Mouse (Mus musculus): ENCODE data around the gene Pold1. TPM values are rescaled to one million over a fixed set of nuclear protein-coding genes. Genes with fewer than 3 reads are reported as not detected.

The Pold1 gene
- total RNA-seq, 2 experiments from 2014 or later = 39.6 to 62.9 TPM

- no peak for ATAC-seq (replicated peaks; ENCODE audit: low FRiP score, poor library complexity, severe bottlenecking)
Measured at GRCm38 (mm10) chr7:44529518-44529917, 19.1 kb downstream of the Pold1 start.

- 0 out of 2 replicates have a peak, but pooled peaks have one; percentile 24 for ATAC-seq (replicated peaks; ENCODE audit: low FRiP score, poor library complexity, severe bottlenecking)
Measured at GRCm38 (mm10) chr7:44527483-44528398, 20.9 kb downstream of the Pold1 start.

- no peak for ATAC-seq (replicated peaks; ENCODE audit: low FRiP score, poor library complexity, severe bottlenecking)
Measured at GRCm38 (mm10) chr7:44526414-44527154, 22.1 kb downstream of the Pold1 start.

GRCm38 (mm10) chr7:44525126-44525832 is 23.4 kb downstream of the Pold1 start:
- no peak for ATAC-seq (replicated peaks; ENCODE audit: low FRiP score, poor library complexity, severe bottlenecking)

GRCm38 (mm10) chr7:44524502-44524901 is 24.1 kb downstream of the Pold1 start, which contains the start of gene Mybpc2:
Gene Mybpc2, minus strand, starts transcription at chr7:44524656.
- ATAC-seq (replicated peaks; ENCODE audit: low FRiP score, poor library complexity, severe bottlenecking) = no peak

- no peak for ATAC-seq (replicated peaks; ENCODE audit: low FRiP score, poor library complexity, severe bottlenecking)
Measured at GRCm38 (mm10) chr7:44523056-44523455, 25.6 kb downstream of the Pold1 start.

GRCm38 (mm10) chr7:44521710-44522109 is 26.9 kb downstream of the Pold1 start:
- no peak for ATAC-seq (replicated peaks; ENCODE audit: low FRiP score, poor library complexity, severe bottlenecking)

- no peak for ATAC-seq (replicated peaks; ENCODE audit: low FRiP score, poor library complexity, severe bottlenecking)
Measured at GRCm38 (mm10) chr7:44520990-44521389, 27.7 kb downstream of the Pold1 start.

GRCm38 (mm10) chr7:44519240-44519913 is 29.3 kb downstream of the Pold1 start:
- no peak for ATAC-seq (replicated peaks; ENCODE audit: low FRiP score, poor library complexity, severe bottlenecking)

- ATAC-seq (replicated peaks; ENCODE audit: low FRiP score, poor library complexity, severe bottlenecking) = no peak
Measured at GRCm38 (mm10) chr7:44507491-44507890, 41.2 kb downstream of the Pold1 start.

- 0 out of 2 replicates have a peak, but pooled peaks have one; percentile 43 for ATAC-seq (replicated peaks; ENCODE audit: low FRiP score, poor library complexity, severe bottlenecking)
Measured at GRCm38 (mm10) chr7:44501563-44502115, 47.0 kb downstream of the Pold1 start.

GRCm38 (mm10) chr7:44500046-44500445 is 48.6 kb downstream of the Pold1 start:
- no peak for ATAC-seq (replicated peaks; ENCODE audit: low FRiP score, poor library complexity, severe bottlenecking)

- no peak for ATAC-seq (replicated peaks; ENCODE audit: low FRiP score, poor library complexity, severe bottlenecking)
Measured at GRCm38 (mm10) chr7:44498922-44499321, 49.7 kb downstream of the Pold1 start.

GRCm38 (mm10) chr7:44497361-44498055 is 51.1 kb downstream of the Pold1 start:
- ATAC-seq (replicated peaks; ENCODE audit: low FRiP score, poor library complexity, severe bottlenecking) = no peak

GRCm38 (mm10) chr7:44496771-44497109 is 51.9 kb downstream of the Pold1 start:
- peak; percentile 69 for ATAC-seq (replicated peaks; ENCODE audit: low FRiP score, poor library complexity, severe bottlenecking)

- ATAC-seq (replicated peaks; ENCODE audit: low FRiP score, poor library complexity, severe bottlenecking) = peak; percentile 88
Measured at GRCm38 (mm10) chr7:44495992-44496770, 52.5 kb downstream of the Pold1 start, which contains the start of the genes Emc10 and Fam71e1. Gene Emc10, minus strand, starts transcription at chr7:44496529. Gene Fam71e1, plus strand, starts transcription at chr7:44496581.

GRCm38 (mm10) chr7:44495086-44495485 is 53.6 kb downstream of the Pold1 start:
- no peak for ATAC-seq (replicated peaks; ENCODE audit: low FRiP score, poor library complexity, severe bottlenecking)

GRCm38 (mm10) chr7:44494681-44495080 is 54.0 kb downstream of the Pold1 start:
- no peak for ATAC-seq (replicated peaks; ENCODE audit: low FRiP score, poor library complexity, severe bottlenecking)
